Comparison of ENCODE assay signal across 23 mouse cellular contexts in genomic region chr5:64386996-64387395, GRCm38 (mm10).
A peak's percentile ranks its signal among the peaks of the same experiment; 100 is the strongest.
DNase-seq lines count a peak whose midpoint lies in the region; ATAC-seq and TF ChIP-seq lines count a peak whose summit lies in the region.
"Had no signal": no experiment of that assay in that cellular context is flagged by ENCODE, and none has a peak within 500 bp of the region (broad histone marks: within the 10 kb centered on the region; RNA-seq: fewer than 3 reads in every experiment).

No protein-coding gene starts in this region.

- ATAC-seq in heart, postnatal 0 days (ENCODE audit: insufficient read depth, low read depth) = no peak
- ATAC-seq: CD4-positive, CD25-positive, alpha-beta regulatory T cell, adult 4 months; forebrain, embryonic 16.5 days; hindbrain, embryonic 16.5 days; Patski had no signal

- H3K27ac ChIP-seq in heart, postnatal 0 days (ENCODE audit: low read depth) = 0 out of 2 replicates have a peak overlapping the region, but pooled peaks have one; percentile 3
- peak overlapping the region; percentile 99 for H3K27ac ChIP-seq in ES-Bruce4 (ENCODE audit: insufficient read depth, low read length)
- H3K27ac ChIP-seq: embryonic facial prominence, embryonic 13.5 days; forebrain, embryonic 12.5 days; heart, embryonic 15.5 days; hindbrain, embryonic 12.5 days had no signal

- no peaks in the 10 kb centered on the region for H3K9me3 ChIP-seq in heart, postnatal 0 days (replicated peaks; ENCODE audit: control insufficient read depth, low read length)
- H3K9me3 ChIP-seq in ES-Bruce4 (replicated peaks; ENCODE audit: control insufficient read depth, insufficient read depth, low read length, poor library complexity, severe bottlenecking) = no peaks in the 10 kb centered on the region
- H3K9me3 ChIP-seq: embryonic facial prominence, embryonic 13.5 days; forebrain, embryonic 12.5 days; heart, embryonic 15.5 days; hindbrain, embryonic 12.5 days had no signal

- 68% methylated on average over 3 of the region's 3 CpGs for WGBS in heart, postnatal 0 days

- peaks cover 24% of the 10 kb centered on the region for H3K4me1 ChIP-seq in heart, postnatal 0 days (ENCODE audit: control insufficient read depth, insufficient read depth)
- peaks cover 8% of the 10 kb centered on the region for H3K4me1 ChIP-seq in ES-Bruce4 (ENCODE audit: control insufficient read depth, insufficient read depth, low read length)

- H3K36me3 ChIP-seq in heart, postnatal 0 days (replicated peaks; ENCODE audit: control insufficient read depth, insufficient read depth, low read length) = no peaks in the 10 kb centered on the region
- no peaks in the 10 kb centered on the region for H3K36me3 ChIP-seq in ES-Bruce4 (ENCODE audit: control insufficient read depth, insufficient read depth, low read length, poor library complexity, severe bottlenecking)
- H3K36me3 ChIP-seq: embryonic facial prominence, embryonic 13.5 days; forebrain, embryonic 12.5 days; heart, embryonic 15.5 days; hindbrain, embryonic 12.5 days had no signal

- no peaks in the 10 kb centered on the region for H3K27me3 ChIP-seq in heart, postnatal 0 days (ENCODE audit: control insufficient read depth, insufficient read depth, low read length)
- no peaks in the 10 kb centered on the region for H3K27me3 ChIP-seq in ES-Bruce4 (ENCODE audit: control insufficient read depth, insufficient read depth, low read length, poor library complexity, severe bottlenecking)
- H3K27me3 ChIP-seq: embryonic facial prominence, embryonic 13.5 days; forebrain, embryonic 12.5 days; heart, embryonic 15.5 days; Patski had no signal

- TF ChIP-seq POLR2A in ES-Bruce4 (IDR thresholded peaks at IDR 0.05; ENCODE audit: insufficient read depth, low read length) = no peak

- H3K9ac ChIP-seq in heart, postnatal 0 days (replicated peaks; ENCODE audit: low read depth, low read length) = no peak overlapping the region
- H3K9ac ChIP-seq in ES-Bruce4 (ENCODE audit: low read depth, poor library complexity, severe bottlenecking) = no peak overlapping the region
- H3K9ac ChIP-seq: embryonic facial prominence, embryonic 13.5 days; forebrain, embryonic 12.5 days; heart, embryonic 15.5 days; hindbrain, embryonic 12.5 days had no signal

- no peak for TF ChIP-seq CTCF in heart, postnatal 0 days (IDR thresholded peaks at IDR 0.05; ENCODE audit: low read depth)
- no peak for TF ChIP-seq CTCF in ES-Bruce4 (IDR thresholded peaks at IDR 0.05; ENCODE audit: low read depth, low read length)

- TF ChIP-seq EP300 in heart, postnatal 0 days (IDR thresholded peaks at IDR 0.05; ENCODE audit: low read depth) = 0 out of 2 replicates have a peak, but pooled peaks have one; percentile 33
- no peak for TF ChIP-seq EP300 in ES-Bruce4 (IDR thresholded peaks at IDR 0.05; ENCODE audit: insufficient read depth, low read depth, low read length)

- no peak overlapping the region for H3K4me2 ChIP-seq in heart, postnatal 0 days (ENCODE audit: low read depth, low read length)
- H3K4me2 ChIP-seq: embryonic facial prominence, embryonic 13.5 days; forebrain, embryonic 12.5 days; heart, embryonic 11.5 days; heart, embryonic 15.5 days; hindbrain, embryonic 12.5 days had no signal

- DNase-seq in adrenal gland, postnatal 14 days = peak; percentile 1
- no peak for DNase-seq in adrenal gland, postnatal 4 days (ENCODE audit: low spot score in 2 of 2)
- no peak for DNase-seq in heart, postnatal 0 days (ENCODE audit: low spot score)
- no peak for DNase-seq in heart, postnatal 4 days
- DNase-seq in induced T-regulatory cell, adult 2 months (ENCODE audit: low read depth) = peak; percentile 53
- no peak for DNase-seq in urinary bladder, postnatal 25 days (ENCODE audit: low spot score)
- DNase-seq: adrenal gland, adult 2 months; adrenal gland, postnatal 36 days; B cell, adult 2 months; cerebellum, adult 18-20 months; cerebellum, adult 9-11 months; cerebellum, postnatal 36 days; gastrocnemius, postnatal 14 days had no signal

- H3K4me3 ChIP-seq in heart, postnatal 0 days (ENCODE audit: low read depth, low read length) = no peak overlapping the region
- H3K4me3 ChIP-seq in ES-Bruce4 (ENCODE audit: low read depth, low read length) = no peak overlapping the region
- H3K4me3 ChIP-seq: embryonic facial prominence, embryonic 13.5 days; forebrain, embryonic 12.5 days; heart, embryonic 15.5 days; hindbrain, embryonic 12.5 days had no signal

Comparison
In these comparisons a context has a peak if more than half of its experiments do, and no peak if none do; other contexts are left out.
1. DNase-seq: peak in adrenal gland, postnatal 14 days (single experiment) and induced T-regulatory cell, adult 2 months (single experiment); none in adrenal gland, postnatal 4 days (0 of 2), heart, postnatal 0 days (single experiment), heart, postnatal 4 days (single experiment) and urinary bladder, postnatal 25 days (single experiment).